Mouse (Mus musculus): ENCODE measurements around the gene Pramef17. TPM values are rescaled to one million over a fixed set of nuclear protein-coding genes. Genes with fewer than 3 reads are reported as not detected.

Pramef17 gene
- total and polyA plus RNA-seq, 3 experiments: not detected

Other genes starting within 250 kb of the Pramef17 start
- gene Gm13023, start 205.0 kb downstream of the Pramef17 start, total RNA-seq (2021): not detected
- gene Gm13023, start 205.0 kb downstream of the Pramef17 start, polyA plus RNA-seq (2012; rRNA removed): not detected in 2 replicates
- not detected for gene Gm13084, start 178.3 kb downstream of the Pramef17 start, total RNA-seq (2021)
- gene Gm13084, start 178.3 kb downstream of the Pramef17 start, polyA plus RNA-seq (2012; rRNA removed): not detected in 2 replicates
- gene Gm13103, start 147.9 kb downstream of the Pramef17 start, total RNA-seq (2021): not detected
- not detected in 2 replicates for gene Gm13103, start 147.9 kb downstream of the Pramef17 start, polyA plus RNA-seq (2012; rRNA removed)
- not detected for gene Pramef6, start 94.0 kb downstream of the Pramef17 start, total RNA-seq (2021)
- gene Pramef6, start 94.0 kb downstream of the Pramef17 start, polyA plus RNA-seq (2012; rRNA removed): not detected in 2 replicates
- gene Pramef25, start 43.4 kb downstream of the Pramef17 start, total RNA-seq (2021): not detected
- not detected in 2 replicates for gene Pramef25, start 43.4 kb downstream of the Pramef17 start, polyA plus RNA-seq (2012; rRNA removed)
- not detected for gene Gm13101, start 27.4 kb downstream of the Pramef17 start, total RNA-seq (2021)
- gene Gm13101, start 27.4 kb downstream of the Pramef17 start, polyA plus RNA-seq (2012; rRNA removed): not detected in 2 replicates
- not detected for gene Pramel4, start 64.8 kb upstream of the Pramef17 start, total RNA-seq (2021)
- gene Pramel4, start 64.8 kb upstream of the Pramef17 start, polyA plus RNA-seq (2012; rRNA removed): not detected in 2 replicates
- gene Gm13102, start 112.1 kb upstream of the Pramef17 start, total RNA-seq (2021): not detected
- gene Gm13102, start 112.1 kb upstream of the Pramef17 start, polyA plus RNA-seq (2012; rRNA removed): not detected in 2 replicates
- gene Oog3, start 168.3 kb upstream of the Pramef17 start, total RNA-seq (2021): not detected
- not detected in 2 replicates for gene Oog3, start 168.3 kb upstream of the Pramef17 start, polyA plus RNA-seq (2012; rRNA removed)
- not detected for gene Oog2, start 196.3 kb upstream of the Pramef17 start, total RNA-seq (2021)
- gene Oog2, start 196.3 kb upstream of the Pramef17 start, polyA plus RNA-seq (2012; rRNA removed): not detected in 2 replicates
- not detected for gene C87977, start 218.9 kb upstream of the Pramef17 start, total RNA-seq (2021)
- not detected in 2 replicates for gene C87977, start 218.9 kb upstream of the Pramef17 start, polyA plus RNA-seq (2012; rRNA removed)